Mouse (Mus musculus) midbrain, embryonic 11.5 days (tissue): ENCODE measurements around the gene Midn. TPM values are rescaled to one million over a fixed set of nuclear protein-coding genes. Genes with fewer than 3 reads are reported as not detected.

Source experiments
- ATAC-seq: fragments of 200-750 bp; cut with Nextera tagmentation; 2 replicates; pipeline ENCODE4 v1.8.0; 2017; ENCODE audit warnings: moderate TSS enrichment, moderate library complexity; ENCODE audit not compliant: low FRiP score
- DNase-seq: peaks from one replicate; pipeline ENCODE4 v3.0.0; 2015; ENCODE audit warnings: low spot score; ENCODE audit errors: missing footprints
- H3K27ac ChIP-seq: fragments of 300-500 bp; sonication (generic); 2 replicates; pipeline ENCODE4 v1.5.1; 2014; ENCODE audit warnings: low read depth, low read length
- H3K27me3 ChIP-seq: fragments of 300-500 bp; sonication (generic); 2 replicates; pipeline ENCODE4 v1.6.1; 2014; ENCODE audit warnings: mild to moderate bottlenecking, low read length, moderate library complexity, mixed read lengths; ENCODE audit not compliant: control insufficient read depth, insufficient read depth
- H3K36me3 ChIP-seq: fragments of 300-500 bp; sonication (generic); 2 replicates; pipeline ENCODE4 v1.6.1; 2014; ENCODE audit warnings: mild to moderate bottlenecking, low read length, moderate library complexity, mixed read lengths; ENCODE audit not compliant: control insufficient read depth, insufficient read depth
- H3K4me1 ChIP-seq: fragments of 300-500 bp; sonication (generic); 2 replicates; pipeline ENCODE4 v1.6.1; 2014; ENCODE audit warnings: low read length; ENCODE audit not compliant: control insufficient read depth, insufficient read depth
- H3K4me2 ChIP-seq: fragments of 300-500 bp; sonication (generic); 2 replicates; pipeline ENCODE4 v1.6.1; 2014; ENCODE audit warnings: mild to moderate bottlenecking, moderate library complexity
- H3K4me3 ChIP-seq: fragments of 300-500 bp; sonication (generic); 2 replicates; pipeline ENCODE4 v1.5.1; 2014; ENCODE audit warnings: low read depth, low read length
- H3K9ac ChIP-seq: fragments of 300-500 bp; sonication (generic); 2 replicates; pipeline ENCODE4 v1.6.1; 2014; ENCODE audit warnings: low read length
- H3K9me3 ChIP-seq: fragments of 300-500 bp; sonication (generic); 2 replicates; pipeline ENCODE4 v1.6.1; 2016; ENCODE audit warnings: low read length; ENCODE audit not compliant: control insufficient read depth
- WGBS: fragments of 180-500 bp; shearing (Covaris S2); extraction: QIAGEN DNeasy Blood & Tissue Kit; methylation state at CpG from one replicate; pipeline ENCODE4 v1.1.7; 2014; 5-methylcytosine and 5-hydroxymethylcytosine counted together
- polyA plus RNA-seq: library from polyadenylated mRNA; unstranded; fragments of >200 nt; fragmentation: Nextera tagmentation; extraction: Ambion mirVana; gene quantifications from 2 replicates; pipeline ENCODE4 v1.2.1, GENCODE M21; 2014

The Midn gene
- polyA plus RNA-seq, 1 experiment from 2014 or later: 71.3 TPM

- H3K36me3 ChIP-seq: peaks cover 14% of the 10 kb centered on the region
- no peak overlapping the region for H3K27ac ChIP-seq
- H3K9me3 ChIP-seq: no peaks in the 10 kb centered on the region
- H3K27me3 ChIP-seq: peaks cover 20% of the 10 kb centered on the region
- H3K4me3 ChIP-seq: no peak overlapping the region
- no peak overlapping the region for H3K4me2 ChIP-seq
- peak; percentile 84 for DNase-seq
- ATAC-seq: no peak
- H3K9ac ChIP-seq: no peak overlapping the region
- WGBS: 85% methylated on average over 7 of the region's 8 CpGs
- peaks cover 33% of the 10 kb centered on the region for H3K4me1 ChIP-seq
Measured at GRCm38 (mm10) chr10:80133226-80133849, 14.7 kb upstream of the Midn start.

- WGBS: 92% methylated on average over 9 of the region's 9 CpGs
- Histone ChIP-seq H3K27me3 (peaks cover 23% of the 10 kb centered on the region), H3K4me1 (peaks cover 40% of the 10 kb centered on the region), H3K4me2 (no peak overlapping the region), H3K27ac (no peak overlapping the region), H3K9ac (no peak overlapping the region), H3K4me3 (no peak overlapping the region), H3K36me3 (peaks cover 11% of the 10 kb centered on the region), H3K9me3 (no peaks in the 10 kb centered on the region)
- ATAC-seq (no peak), DNase-seq (no peak)
Measured at GRCm38 (mm10) chr10:80134421-80134820, 13.7 kb upstream of the Midn start.

- Histone ChIP-seq H3K27ac (no peak overlapping the region), H3K36me3 (peaks cover 4% of the 10 kb centered on the region; the same call in 1 of the 2 replicates), H3K9ac (no peak overlapping the region), H3K4me3 (no peak overlapping the region), H3K4me1 (peaks cover 41% of the 10 kb centered on the region), H3K4me2 (no peak overlapping the region), H3K27me3 (peaks cover 23% of the 10 kb centered on the region), H3K9me3 (no peaks in the 10 kb centered on the region)
- no peak for DNase-seq
- 92% methylated on average over 10 of the region's 10 CpGs for WGBS
- no peak for ATAC-seq
Measured at GRCm38 (mm10) chr10:80135161-80135560, 12.9 kb upstream of the Midn start.

- 85% methylated on average over 1 of the region's 1 CpGs for WGBS
- no peak overlapping the region for H3K27ac ChIP-seq
- no peak for DNase-seq
- H3K36me3 ChIP-seq: 0 out of 2 replicates have a peak, but pooled peaks cover 3% of the 10 kb centered on the region
- H3K27me3 ChIP-seq: peaks cover 23% of the 10 kb centered on the region
- H3K4me2 ChIP-seq: no peak overlapping the region
- ATAC-seq: no peak
- H3K4me3 ChIP-seq: no peak overlapping the region
- peaks cover 41% of the 10 kb centered on the region for H3K4me1 ChIP-seq
- H3K9me3 ChIP-seq: no peaks in the 10 kb centered on the region
- no peak overlapping the region for H3K9ac ChIP-seq
Measured at GRCm38 (mm10) chr10:80135641-80136040, 12.4 kb upstream of the Midn start.

GRCm38 (mm10) chr10:80136179-80136951, 11.7 kb upstream of the Midn start:
- 15% methylated on average over 46 of the region's 49 CpGs for WGBS
- Histone ChIP-seq H3K4me3 (peak overlapping the region; percentile 74; the same call in 1 of the 2 replicates), H3K27ac (no peak overlapping the region), H3K9me3 (no peaks in the 10 kb centered on the region), H3K4me2 (peak overlapping the region; percentile 94), H3K36me3 (no peaks in the 10 kb centered on the region), H3K4me1 (peaks cover 38% of the 10 kb centered on the region), H3K27me3 (peaks cover 22% of the 10 kb centered on the region), H3K9ac (no peak overlapping the region)
- ATAC-seq (no peak), DNase-seq (no peak)

- Histone ChIP-seq H3K27me3 (peaks cover 21% of the 10 kb centered on the region), H3K4me1 (peaks cover 30% of the 10 kb centered on the region)
Measured at GRCm38 (mm10) chr10:80136952-80137625, 11.0 kb upstream of the Midn start.

GRCm38 (mm10) chr10:80137626-80138552, 10.2 kb upstream of the Midn start:
- peaks cover 32% of the 10 kb centered on the region for H3K4me1 ChIP-seq
- DNase-seq: peak; percentile 96
- no peak for ATAC-seq
- H3K9ac ChIP-seq: peak overlapping the region; percentile 87
- H3K9me3 ChIP-seq: no peaks in the 10 kb centered on the region
- 5% methylated on average over 24 of the region's 33 CpGs for WGBS
- peak overlapping the region; percentile 76 for H3K27ac ChIP-seq
- H3K36me3 ChIP-seq: no peaks in the 10 kb centered on the region
- H3K4me2 ChIP-seq: peak overlapping the region; percentile 94
- peaks cover 21% of the 10 kb centered on the region for H3K27me3 ChIP-seq
- H3K4me3 ChIP-seq: peak overlapping the region; percentile 74

More at GRCm38 (mm10) chr10:80136952-80137625, 11.0 kb upstream of the Midn start:
- no peaks in the 10 kb centered on the region for H3K36me3 ChIP-seq
- no peak for ATAC-seq
- DNase-seq: no peak
- peak overlapping the region; percentile 94 for H3K4me2 ChIP-seq
- no peaks in the 10 kb centered on the region for H3K9me3 ChIP-seq
- WGBS: 4% methylated on average over 29 of the region's 29 CpGs
- H3K4me3 ChIP-seq: peak overlapping the region; percentile 74
- H3K9ac ChIP-seq: peak overlapping the region; percentile 87
- no peak overlapping the region; the same call in 1 of the 2 replicates for H3K27ac ChIP-seq
